Mouse (Mus musculus) spleen, adult 2 months (tissue): ENCODE measurements around the gene Bank1. TPM values are rescaled to one million over a fixed set of nuclear protein-coding genes. Genes with fewer than 3 reads are reported as not detected.
"Not testable (repeated sequence)": the region's sequence is repeated elsewhere in the genome, so short reads cannot be mapped to it uniquely, and the experiment has no call there.

Source experiments
- DNase-seq, 2 experiments: peaks; one replicate each; pipeline versions ENCODE4 v3.0.0 to v3.0.0-alpha.2; 2012 to 2021; ENCODE audit warnings: low spot score in 2 of 2, low read depth in 1 of 2
- H3K27ac ChIP-seq: fragments of 200-500 bp; 2 replicates; pipeline ENCODE4 v1.5.1; 2012; ENCODE audit warnings: low read length, inconsistent platforms; ENCODE audit not compliant: insufficient read depth
- H3K27me3 ChIP-seq: fragments of 200-500 bp; 2 replicates; pipeline ENCODE4 v1.6.1; 2012; ENCODE audit warnings: mild to moderate bottlenecking, moderate library complexity, low read length, inconsistent platforms; ENCODE audit not compliant: control insufficient read depth, insufficient read depth
- H3K36me3 ChIP-seq: fragments of 200-500 bp; 2 replicates; pipeline ENCODE4 v1.6.1; 2012; ENCODE audit warnings: mild to moderate bottlenecking, low read length, inconsistent platforms; ENCODE audit not compliant: control insufficient read depth, insufficient read depth
- H3K4me1 ChIP-seq: fragments of 200-500 bp; 2 replicates; pipeline ENCODE4 v1.6.1; 2011; ENCODE audit warnings: inconsistent platforms; ENCODE audit not compliant: control insufficient read depth, insufficient read depth, insufficient read length
- H3K4me3 ChIP-seq: fragments of 200-500 bp; 2 replicates; pipeline ENCODE4 v1.5.1; 2011; ENCODE audit warnings: mild to moderate bottlenecking, inconsistent platforms; ENCODE audit not compliant: insufficient read depth, insufficient read length; ENCODE audit errors: extremely low read depth
- CTCF ChIP-seq: fragments of 200-500 bp; IDR thresholded peaks from 2 replicates; pipeline ENCODE4 v1.5.1; 2011; ENCODE audit warnings: mild to moderate bottlenecking, inconsistent platforms; ENCODE audit not compliant: insufficient read depth, insufficient read length, insufficient replicate concordance; ENCODE audit errors: extremely low read depth
- POLR2A ChIP-seq: fragments of 200-500 bp; IDR thresholded peaks from 2 replicates; pipeline ENCODE4 v1.6.1; 2011; ENCODE audit warnings: low read depth, low read length, inconsistent platforms
- WGBS: fragments of 180-500 bp; shearing (Covaris S2); methylation state at CpG from one replicate; pipeline ENCODE4 v1.1.7; 2018; 5-methylcytosine and 5-hydroxymethylcytosine counted together
- polyA plus RNA-seq: library from polyadenylated mRNA; depleted of rRNA; stranded (reverse); fragments of >200 nt; gene quantifications from 2 replicates; pipeline ENCODE4 v1.2.3, GENCODE M21; 2012

The Bank1 gene
- polyA plus RNA-seq, 1 experiment, result 23.4 TPM

DNA sequence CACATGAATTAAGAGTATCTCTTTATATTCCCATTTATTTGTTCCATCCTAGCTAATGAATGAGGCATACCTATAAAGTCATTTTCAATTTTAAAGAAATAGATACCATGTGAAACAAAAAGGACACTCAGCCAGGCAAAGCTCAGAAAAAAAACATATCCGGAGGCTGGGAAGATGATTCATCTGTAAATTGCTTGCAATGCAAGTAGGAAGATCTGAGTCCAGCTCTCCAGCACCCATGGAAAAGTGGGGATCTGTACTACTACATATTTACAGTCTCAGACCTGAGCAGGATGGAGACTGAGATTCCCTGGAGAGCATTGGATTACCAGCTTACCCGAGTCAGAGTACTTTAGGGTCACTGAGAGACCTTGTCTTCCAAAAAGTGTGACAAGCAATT lies 14.0 kb upstream of the Bank1 start:
- no peak overlapping the region for H3K27ac ChIP-seq
- H3K4me3 ChIP-seq, result no peak overlapping the region
- H3K36me3 ChIP-seq, result no peaks in the 10 kb centered on the region
- 84% methylated on average over 2 of the region's 2 CpGs for WGBS
- no peak for DNase-seq
- TF ChIP-seq POLR2A (no peak), CTCF (no peak)
- H3K27me3 ChIP-seq, result no peaks in the 10 kb centered on the region
- H3K4me1 ChIP-seq, result no peaks in the 10 kb centered on the region; the same call in 1 of the 2 replicates

- TF ChIP-seq CTCF (no peak), POLR2A (no peak)
- 8% methylated on average over 2 of the region's 2 CpGs for WGBS
- DNase-seq, result peak; percentile 54 to 55
- Histone ChIP-seq H3K4me3 (no peak overlapping the region), H3K36me3 (no peaks in the 10 kb centered on the region), H3K27ac (no peak overlapping the region), H3K27me3 (no peaks in the 10 kb centered on the region), H3K4me1 (peaks cover 4% of the 10 kb centered on the region)
Measured at GRCm38 (mm10) chr3:136331135-136331534, 5.3 kb upstream of the Bank1 start.

DNA sequence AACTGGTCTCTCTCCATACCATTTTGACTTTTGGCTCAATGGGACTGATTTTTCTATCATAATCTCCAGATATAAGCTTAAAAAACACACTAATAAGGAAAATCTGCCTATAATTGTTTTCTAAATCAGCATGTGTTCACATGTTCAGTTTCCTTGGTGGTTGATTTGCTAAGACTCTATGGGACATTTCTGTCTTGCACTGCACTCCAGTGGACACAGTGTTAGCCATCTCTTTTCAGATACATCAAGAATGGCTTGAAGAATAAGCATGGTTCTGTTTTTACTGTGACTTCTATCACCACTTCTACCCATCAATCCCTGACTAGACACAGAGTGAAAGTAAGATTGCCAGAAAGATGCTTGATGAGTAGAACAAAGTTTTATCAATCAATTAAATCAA lies 4.2 kb upstream of the Bank1 start:
- H3K36me3 ChIP-seq, result no peaks in the 10 kb centered on the region
- peaks cover 4% of the 10 kb centered on the region for H3K4me1 ChIP-seq
- H3K27ac ChIP-seq, result no peak overlapping the region
- TF ChIP-seq CTCF, result no peak
- no peak for TF ChIP-seq POLR2A
- no peak for DNase-seq
- no peak overlapping the region for H3K4me3 ChIP-seq
- H3K27me3 ChIP-seq, result no peaks in the 10 kb centered on the region

GRCm38 (mm10) chr3:136329133-136329532 lies 3.3 kb upstream of the Bank1 start:
- no peak for DNase-seq
- no peaks in the 10 kb centered on the region for H3K27me3 ChIP-seq
- TF ChIP-seq CTCF (no peak), POLR2A (no peak)
- no peak overlapping the region for H3K27ac ChIP-seq
- no peak overlapping the region for H3K4me3 ChIP-seq
- H3K36me3 ChIP-seq, result no peaks in the 10 kb centered on the region
- H3K4me1 ChIP-seq, result peaks cover 4% of the 10 kb centered on the region
- 79% methylated on average over 6 of the region's 6 CpGs for WGBS

GRCm38 (mm10) chr3:136324716-136325115 lies 1.1 kb downstream of the Bank1 start:
- 68% methylated on average over 6 of the region's 6 CpGs for WGBS
- H3K27ac ChIP-seq, result not testable (repeated sequence)

DNA sequence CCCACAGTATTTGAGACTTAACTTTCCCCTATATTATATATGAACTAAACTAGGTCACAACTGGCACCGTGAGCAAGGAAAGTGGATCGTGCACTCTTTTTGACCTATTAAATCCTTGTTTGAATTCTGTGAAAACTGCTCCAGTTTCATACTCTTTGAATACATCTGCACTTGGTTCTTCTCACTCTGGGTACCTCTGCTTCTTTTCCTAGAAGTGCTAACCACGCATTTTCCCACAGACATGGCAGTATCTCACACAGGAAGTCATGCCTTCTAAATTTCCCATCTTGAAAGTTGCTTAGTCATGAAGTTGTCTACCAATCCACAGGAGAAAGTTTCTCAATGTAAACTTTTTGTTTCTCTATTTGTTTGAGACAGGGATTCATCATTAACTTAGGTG lies 3.9 kb downstream of the Bank1 start:
- H3K4me1 ChIP-seq, result no peaks in the 10 kb centered on the region; the same call in none of the 2 replicates
- WGBS, result 50% methylated on average over 3 of the region's 3 CpGs
- DNase-seq, result no peak
- TF ChIP-seq POLR2A (no peak), CTCF (no peak)
- H3K27ac ChIP-seq, result no peak overlapping the region
- no peaks in the 10 kb centered on the region for H3K27me3 ChIP-seq
- H3K4me3 ChIP-seq, result no peak overlapping the region
- H3K36me3 ChIP-seq, result peaks cover 5% of the 10 kb centered on the region

More at GRCm38 (mm10) chr3:136324716-136325115, 1.1 kb downstream of the Bank1 start:
- H3K36me3 ChIP-seq, H3K27me3 ChIP-seq, H3K4me1 ChIP-seq: not testable (repeated sequence)
- DNase-seq, result peak in 1 of 2 experiments; percentile 51
- H3K4me3 ChIP-seq, result peak overlapping the region; percentile 46

- no peak for DNase-seq
- Histone ChIP-seq H3K27me3 (no peaks in the 10 kb centered on the region), H3K4me1 (peaks cover 11% of the 10 kb centered on the region), H3K4me3 (no peak overlapping the region), H3K36me3 (peaks cover 2% of the 10 kb centered on the region; the same call in 1 of the 2 replicates), H3K27ac (no peak overlapping the region)
- TF ChIP-seq POLR2A, result no peak
- TF ChIP-seq CTCF, result no peak
- 47% methylated on average over 1 of the region's 1 CpGs for WGBS
Measured at GRCm38 (mm10) chr3:136308487-136308886, 17.4 kb downstream of the Bank1 start.
